Mouse (Mus musculus): ENCODE measurements around the gene Plekhs1. TPM values are rescaled to one million over a fixed set of nuclear protein-coding genes. Genes with fewer than 3 reads are reported as not detected.
"Not testable (repeated sequence)": the region's sequence is repeated elsewhere in the genome, so short reads cannot be mapped to it uniquely, and the experiment has no call there.

The Plekhs1 gene
- polyA plus RNA-seq, 1 experiment: 0.44 TPM

DNA sequence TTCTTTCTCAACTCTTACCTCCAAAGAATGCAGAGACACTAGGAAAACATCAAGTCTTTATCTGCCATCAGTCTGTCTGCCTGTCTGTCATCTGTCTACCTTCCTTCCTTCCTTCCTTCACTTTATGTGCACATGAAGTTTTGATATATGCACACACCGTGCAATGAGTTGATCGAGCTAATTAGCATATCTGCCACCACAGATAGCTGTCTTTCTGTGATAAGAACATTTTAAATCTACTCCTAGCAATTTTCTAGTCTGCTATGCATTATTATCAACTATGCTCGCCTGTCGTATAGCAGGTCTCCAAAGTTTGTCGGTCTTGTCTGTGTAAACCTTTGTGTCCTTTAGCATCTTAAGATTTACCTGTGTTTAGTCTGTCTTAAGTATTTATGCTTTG lies 42.1 kb downstream of the Plekhs1 start:
- not testable (repeated sequence) for DNase-seq (ENCODE audit: extremely low spot score in 1 of 2, low spot score in 1 of 2)

DNA sequence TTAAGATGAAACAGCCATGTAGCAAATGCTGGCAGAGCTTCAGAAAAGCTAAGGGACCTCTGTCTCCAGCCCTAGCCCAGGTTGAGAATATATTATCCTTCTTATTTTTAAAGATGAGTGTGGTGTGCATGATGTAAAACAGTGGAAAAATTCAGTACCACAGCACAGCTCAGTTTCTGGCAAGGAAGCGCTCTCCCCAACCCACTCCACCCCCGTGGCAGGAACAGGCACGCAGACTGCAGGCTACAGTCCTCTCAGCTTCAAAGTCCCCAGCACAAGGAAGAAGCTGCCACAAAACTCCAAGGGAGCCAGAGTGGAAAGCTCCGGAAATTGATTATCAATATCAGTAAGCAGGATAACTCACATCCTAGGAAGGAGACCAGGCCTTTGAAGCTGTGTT lies 49.8 kb downstream of the Plekhs1 start:
- not testable (repeated sequence) for DNase-seq (ENCODE audit: extremely low spot score in 1 of 2, low spot score in 1 of 2)

DNA sequence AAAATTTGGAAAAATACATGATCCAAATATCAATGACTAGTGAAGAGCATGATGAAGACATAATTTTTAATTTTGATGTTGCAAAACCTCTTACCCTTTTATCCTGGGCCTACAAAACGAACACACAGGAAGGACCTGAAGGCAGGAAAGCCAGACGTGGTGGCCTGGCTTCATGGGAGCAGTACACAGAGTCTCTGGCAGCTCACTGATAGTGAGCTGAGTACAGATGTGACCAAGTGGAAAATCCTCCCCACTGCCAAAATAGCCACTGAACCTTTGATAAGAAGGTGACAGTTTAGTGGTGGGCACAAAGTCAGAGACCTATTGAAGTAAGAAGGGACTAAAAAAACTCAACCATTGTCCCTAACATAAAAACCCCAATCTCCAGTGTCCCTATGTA lies 52.1 kb downstream of the Plekhs1 start:
- DNase-seq (ENCODE audit: extremely low spot score in 1 of 2, low spot score in 1 of 2): not testable (repeated sequence)

DNA sequence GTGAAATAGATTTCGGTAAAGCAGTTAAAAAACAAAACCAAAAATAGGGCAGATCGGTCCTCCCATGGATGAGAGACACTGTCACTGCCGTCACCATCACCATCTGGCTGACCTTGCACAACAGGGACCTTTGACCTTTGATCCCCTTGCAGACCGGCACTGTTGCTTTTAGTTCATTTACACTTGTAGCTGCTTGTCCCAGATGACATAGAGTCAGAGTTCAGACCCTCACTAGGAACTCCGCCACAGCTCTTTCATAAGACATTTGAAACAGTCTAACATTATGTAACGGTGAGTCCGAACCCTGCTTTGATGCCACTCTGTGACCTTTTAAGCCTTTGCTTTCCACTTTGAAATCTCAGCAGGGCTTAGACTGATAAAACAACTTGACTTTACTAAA lies 58.0 kb downstream of the Plekhs1 start:
- not testable (repeated sequence) for DNase-seq (ENCODE audit: extremely low spot score in 1 of 2, low spot score in 1 of 2)

DNA sequence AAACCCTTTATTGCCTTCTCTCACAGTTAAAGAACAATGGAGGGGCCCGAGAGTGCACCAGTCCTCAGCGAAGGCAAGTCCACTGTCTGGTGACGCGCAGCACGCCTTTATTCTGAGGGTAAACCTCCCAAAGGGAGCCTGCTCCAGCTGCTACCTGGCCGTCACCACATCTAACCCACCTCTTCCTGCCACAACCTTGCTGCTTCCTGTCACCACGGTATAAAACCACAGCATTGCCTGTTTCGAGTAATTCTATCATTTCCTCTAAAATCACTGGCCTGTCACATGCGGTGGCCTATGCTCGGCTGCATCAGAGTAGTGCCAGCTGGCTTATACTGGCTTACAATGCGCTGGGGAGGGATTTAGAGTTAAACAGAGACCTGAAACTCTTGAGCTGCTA lies 69.1 kb downstream of the Plekhs1 start:
- not testable (repeated sequence) for DNase-seq (ENCODE audit: extremely low spot score in 1 of 2, low spot score in 1 of 2)

DNA sequence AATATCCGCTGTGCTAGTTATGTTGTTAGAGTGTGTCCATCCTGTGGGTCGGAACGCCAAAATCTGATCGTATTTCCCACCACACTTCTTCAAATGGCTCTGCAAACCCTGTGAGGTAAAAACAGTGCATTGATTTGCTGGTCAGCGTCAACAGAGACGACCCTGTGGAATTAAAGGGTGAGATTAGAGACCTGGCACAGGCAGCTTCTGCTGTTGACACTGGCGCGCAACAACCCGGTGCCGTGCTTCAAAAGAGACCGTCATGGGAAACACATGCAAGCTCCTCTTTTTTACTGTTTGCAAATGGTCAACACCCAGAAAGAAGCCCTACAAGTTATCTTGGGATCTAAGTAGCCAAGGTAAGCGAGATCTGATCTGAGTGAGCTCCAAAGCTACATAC lies 69.8 kb downstream of the Plekhs1 start:
- DNase-seq (ENCODE audit: extremely low spot score in 1 of 2, low spot score in 1 of 2): no peak

DNA sequence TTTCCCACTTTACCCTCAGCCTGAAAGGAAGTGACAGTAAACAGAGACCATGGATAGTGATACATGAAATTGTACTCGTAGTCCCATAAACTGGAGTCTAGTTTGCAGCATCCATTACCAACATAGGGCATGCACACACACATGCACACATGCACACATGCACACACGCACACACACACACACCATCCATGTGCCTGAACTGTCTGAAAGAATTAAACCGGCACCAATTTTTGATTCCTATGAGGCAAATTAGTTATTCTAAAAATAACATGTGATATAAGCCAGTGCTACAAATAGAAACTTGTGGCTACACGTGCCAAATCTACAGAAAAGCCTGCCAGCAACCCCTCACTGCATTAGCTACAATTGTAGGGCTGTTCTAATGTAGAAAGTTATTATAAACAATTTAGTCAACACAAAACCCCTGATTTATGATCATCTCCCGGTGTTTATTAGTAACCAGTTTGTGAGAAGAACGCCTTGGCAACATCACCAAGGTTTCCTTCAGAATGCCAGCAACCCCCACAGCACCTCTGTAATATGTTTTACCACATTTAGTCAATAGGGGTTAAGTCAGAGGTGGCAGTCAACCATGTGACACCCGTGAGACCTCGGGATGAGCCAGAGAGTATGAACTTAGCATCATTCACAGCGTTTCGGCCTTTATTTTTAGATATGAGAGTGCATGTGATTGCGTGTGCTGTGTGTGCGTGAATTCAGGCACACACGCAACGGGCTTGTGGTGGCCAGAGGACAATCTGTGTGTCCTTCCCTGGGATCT lies 72.0 kb downstream of the Plekhs1 start:
- DNase-seq (ENCODE audit: extremely low spot score in 1 of 2, low spot score in 1 of 2): no peak

DNA sequence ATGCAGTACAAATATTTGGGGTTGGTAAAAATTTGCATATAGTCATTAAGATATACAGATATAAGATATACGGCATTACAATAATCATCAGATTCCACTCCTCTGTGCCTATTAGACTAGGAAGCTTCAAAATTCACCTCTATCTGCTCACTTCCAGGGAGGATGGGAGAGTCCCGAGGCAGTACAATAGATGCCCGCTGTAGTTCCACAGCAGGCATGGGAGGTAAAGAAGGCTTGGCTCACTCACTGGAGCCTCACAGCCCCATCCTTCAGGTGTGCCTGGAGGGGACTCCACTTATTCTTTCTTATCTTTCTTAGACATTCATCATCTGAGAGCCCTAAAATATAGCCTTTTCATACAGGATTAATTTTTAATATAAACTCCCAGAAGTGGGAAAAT lies 72.9 kb downstream of the Plekhs1 start:
- DNase-seq (ENCODE audit: extremely low spot score in 1 of 2, low spot score in 1 of 2): no peak

DNA sequence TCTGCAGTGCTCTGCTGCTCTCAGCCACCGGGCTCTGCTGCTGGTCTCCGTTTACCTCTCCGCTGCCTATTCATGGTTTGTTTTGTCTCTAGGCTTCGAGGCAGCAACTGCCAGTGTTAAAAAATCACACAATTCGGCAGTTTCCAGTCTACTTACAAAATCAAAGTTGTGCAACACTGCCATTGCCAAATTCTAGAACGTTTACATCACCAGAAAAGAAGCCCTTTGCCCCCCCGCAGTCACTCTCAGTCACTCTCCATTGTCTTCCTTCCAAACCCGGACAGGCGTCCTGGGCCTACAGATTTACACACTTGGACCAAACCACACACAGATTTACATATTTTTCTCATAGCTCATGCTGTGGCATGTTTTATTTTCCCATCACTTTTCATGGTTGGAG lies 73.6 kb downstream of the Plekhs1 start:
- DNase-seq (ENCODE audit: extremely low spot score in 1 of 2, low spot score in 1 of 2): no peak

DNA sequence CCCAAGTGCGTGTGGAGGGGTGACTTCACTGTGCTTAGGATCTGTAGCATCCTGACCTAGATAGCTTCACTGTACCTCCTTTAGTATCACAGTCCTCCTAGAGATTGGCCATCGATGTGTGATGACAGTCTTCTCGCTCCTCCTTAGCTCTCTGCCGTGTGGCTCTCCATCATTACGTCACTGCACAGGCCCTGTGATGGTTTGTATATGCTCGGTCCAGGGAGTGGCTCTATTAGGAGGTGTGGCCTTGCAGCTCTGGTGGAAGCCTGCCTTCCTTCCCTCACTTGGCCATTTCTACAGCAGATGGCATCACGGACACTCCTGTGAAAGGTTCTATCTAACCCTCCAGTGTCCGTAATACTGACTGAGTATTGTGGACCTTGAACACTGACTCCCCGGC lies 74.3 kb downstream of the Plekhs1 start:
- no peak for DNase-seq (ENCODE audit: extremely low spot score in 1 of 2, low spot score in 1 of 2)

Other genes starting within 250 kb of the Plekhs1 start
- gene Habp2, start 174.5 kb upstream of the Plekhs1 start, polyA plus RNA-seq (2012; rRNA removed): not detected in 2 replicates
- gene Nrap, start 71.6 kb upstream of the Plekhs1 start, polyA plus RNA-seq (2012; rRNA removed): 0.46 and 0.58 TPM in 2 replicates
- gene Casp7, start 64.5 kb upstream of the Plekhs1 start, polyA plus RNA-seq (2012; rRNA removed): 5.1 and 5.3 TPM in 2 replicates
- gene Dclre1a, start 86.6 kb downstream of the Plekhs1 start, polyA plus RNA-seq (2012; rRNA removed): 7.8 and 9.4 TPM in 2 replicates
- 9.2 and 10.3 TPM in 2 replicates for gene Nhlrc2, start 86.6 kb downstream of the Plekhs1 start, polyA plus RNA-seq (2012; rRNA removed)

Data from frontal cortex, adult 2 months (tissue).